Mouse (Mus musculus): ENCODE data around the gene Rep15. TPM values are rescaled to one million over a fixed set of nuclear protein-coding genes. Genes with fewer than 3 reads are reported as not detected.
A peak's percentile ranks its signal among the peaks of the same experiment; 100 is the strongest.

The Rep15 gene
- polyA plus RNA-seq, 1 experiment from 2014 or later = 1.1 TPM

- H3K27ac ChIP-seq (replicated peaks) = peak overlapping the region; percentile 25
- 66% methylated on average over 6 of the region's 6 CpGs for WGBS
Observed at GRCm38 (mm10) chr6:147011555-147011954, 20.8 kb upstream of the Rep15 start.

DNA sequence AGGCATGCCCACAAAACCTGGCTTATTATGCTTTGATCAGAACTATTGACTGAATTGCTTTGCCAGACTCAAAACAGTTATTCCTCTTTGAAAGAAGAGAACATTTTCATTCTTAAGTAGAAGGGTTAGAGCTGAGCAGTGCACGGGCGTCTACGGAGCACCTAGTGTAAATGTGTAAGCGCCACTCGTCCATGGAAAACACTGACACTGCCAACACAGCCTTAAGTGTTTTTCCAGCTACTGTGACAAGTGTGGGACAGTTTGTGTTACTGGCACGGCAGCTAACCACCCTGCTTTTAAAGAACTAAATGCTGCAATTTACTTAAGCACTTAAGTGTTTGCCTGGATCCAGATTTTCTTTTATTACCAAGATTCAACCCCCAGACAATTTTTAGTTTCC, 20.4 kb upstream of the Rep15 start:
- Histone ChIP-seq H3K9me3 (no peaks in the 10 kb centered on the region), H3K27me3 (replicated peaks) (no peaks in the 10 kb centered on the region), H3K4me2 (no peak overlapping the region), H3K27ac (replicated peaks) (peak overlapping the region; percentile 25), H3K4me3 (no peak overlapping the region), H3K36me3 (peaks cover 89% of the 10 kb centered on the region), H3K4me1 (peaks cover 7% of the 10 kb centered on the region; the same call in 1 of the 2 replicates), H3K9ac (no peak overlapping the region)
- 81% methylated on average over 6 of the region's 6 CpGs for WGBS
- ATAC-seq (ENCODE audit: extremely low read depth, insufficient number of reproducible peaks, low FRiP score, low TSS enrichment) = no peak

More at GRCm38 (mm10) chr6:147011555-147011954, 20.8 kb upstream of the Rep15 start:
- H3K4me1 ChIP-seq = peaks cover 7% of the 10 kb centered on the region; the same call in 1 of the 2 replicates
- ATAC-seq (ENCODE audit: extremely low read depth, insufficient number of reproducible peaks, low FRiP score, low TSS enrichment) = no peak
- no peak overlapping the region for H3K9ac ChIP-seq
- no peak overlapping the region for H3K4me3 ChIP-seq
- no peaks in the 10 kb centered on the region for H3K27me3 ChIP-seq (replicated peaks)
- peaks cover 89% of the 10 kb centered on the region for H3K36me3 ChIP-seq
- H3K9me3 ChIP-seq = no peaks in the 10 kb centered on the region
- no peak overlapping the region for H3K4me2 ChIP-seq

- 83% methylated on average over 1 of the region's 1 CpGs for WGBS
- no peak for ATAC-seq (ENCODE audit: extremely low read depth, insufficient number of reproducible peaks, low FRiP score, low TSS enrichment)
Observed at GRCm38 (mm10) chr6:147013546-147013945, 18.8 kb upstream of the Rep15 start.

GRCm38 (mm10) chr6:147017906-147018305, 14.5 kb upstream of the Rep15 start:
- WGBS = 76% methylated on average over 4 of the region's 4 CpGs
- ATAC-seq (ENCODE audit: extremely low read depth, insufficient number of reproducible peaks, low FRiP score, low TSS enrichment) = no peak
- H3K9ac ChIP-seq = no peak overlapping the region
- no peak overlapping the region for H3K4me3 ChIP-seq
- H3K4me1 ChIP-seq = peaks cover 9% of the 10 kb centered on the region
- H3K4me2 ChIP-seq = no peak overlapping the region
- no peaks in the 10 kb centered on the region for H3K9me3 ChIP-seq
- H3K36me3 ChIP-seq = peaks cover 97% of the 10 kb centered on the region
- no peak overlapping the region for H3K27ac ChIP-seq (replicated peaks)
- H3K27me3 ChIP-seq (replicated peaks) = no peaks in the 10 kb centered on the region

More at GRCm38 (mm10) chr6:147013546-147013945, 18.8 kb upstream of the Rep15 start:
- H3K4me2 ChIP-seq = no peak overlapping the region
- H3K36me3 ChIP-seq = peaks cover 89% of the 10 kb centered on the region
- H3K9me3 ChIP-seq = no peaks in the 10 kb centered on the region
- no peak overlapping the region for H3K9ac ChIP-seq
- H3K27ac ChIP-seq (replicated peaks) = no peak overlapping the region
- H3K4me3 ChIP-seq = no peak overlapping the region
- H3K4me1 ChIP-seq = peaks cover 7% of the 10 kb centered on the region; the same call in 1 of the 2 replicates
- H3K27me3 ChIP-seq (replicated peaks) = no peaks in the 10 kb centered on the region

GRCm38 (mm10) chr6:147018364-147018763, 14.0 kb upstream of the Rep15 start:
- WGBS = 87% methylated on average over 5 of the region's 5 CpGs
- Histone ChIP-seq H3K9me3 (no peaks in the 10 kb centered on the region), H3K4me3 (no peak overlapping the region), H3K27me3 (replicated peaks) (no peaks in the 10 kb centered on the region), H3K27ac (replicated peaks) (no peak overlapping the region), H3K9ac (no peak overlapping the region), H3K36me3 (peaks cover 97% of the 10 kb centered on the region), H3K4me2 (no peak overlapping the region), H3K4me1 (peaks cover 10% of the 10 kb centered on the region)
- no peak for ATAC-seq (ENCODE audit: extremely low read depth, insufficient number of reproducible peaks, low FRiP score, low TSS enrichment)

DNA sequence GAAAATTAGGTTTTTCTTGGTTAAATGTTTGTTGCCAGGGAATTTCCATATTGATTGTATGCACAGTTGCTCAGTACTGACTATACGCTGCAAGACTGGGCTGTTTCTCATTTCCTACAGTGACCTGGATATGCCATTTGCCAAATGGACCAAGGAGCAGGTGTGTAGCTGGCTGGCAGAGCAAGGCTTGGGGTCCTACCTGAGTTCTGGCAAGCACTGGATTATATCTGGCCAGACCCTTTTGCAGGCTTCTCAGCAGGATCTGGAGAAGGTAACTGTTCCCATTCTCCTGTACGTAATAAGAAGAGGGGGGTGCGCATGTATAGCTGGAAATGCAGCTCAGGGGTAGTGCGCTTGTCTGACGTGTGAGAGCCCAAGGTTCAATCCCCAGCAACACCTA, 11.2 kb upstream of the Rep15 start:
- Histone ChIP-seq H3K27me3 (replicated peaks) (no peaks in the 10 kb centered on the region), H3K9ac (no peak overlapping the region), H3K4me3 (no peak overlapping the region), H3K9me3 (no peaks in the 10 kb centered on the region), H3K27ac (replicated peaks) (no peak overlapping the region), H3K36me3 (peaks cover 93% of the 10 kb centered on the region), H3K4me1 (peaks cover 10% of the 10 kb centered on the region), H3K4me2 (no peak overlapping the region)
- 98% methylated on average over 5 of the region's 5 CpGs for WGBS
- ATAC-seq (ENCODE audit: extremely low read depth, insufficient number of reproducible peaks, low FRiP score, low TSS enrichment) = no peak

DNA sequence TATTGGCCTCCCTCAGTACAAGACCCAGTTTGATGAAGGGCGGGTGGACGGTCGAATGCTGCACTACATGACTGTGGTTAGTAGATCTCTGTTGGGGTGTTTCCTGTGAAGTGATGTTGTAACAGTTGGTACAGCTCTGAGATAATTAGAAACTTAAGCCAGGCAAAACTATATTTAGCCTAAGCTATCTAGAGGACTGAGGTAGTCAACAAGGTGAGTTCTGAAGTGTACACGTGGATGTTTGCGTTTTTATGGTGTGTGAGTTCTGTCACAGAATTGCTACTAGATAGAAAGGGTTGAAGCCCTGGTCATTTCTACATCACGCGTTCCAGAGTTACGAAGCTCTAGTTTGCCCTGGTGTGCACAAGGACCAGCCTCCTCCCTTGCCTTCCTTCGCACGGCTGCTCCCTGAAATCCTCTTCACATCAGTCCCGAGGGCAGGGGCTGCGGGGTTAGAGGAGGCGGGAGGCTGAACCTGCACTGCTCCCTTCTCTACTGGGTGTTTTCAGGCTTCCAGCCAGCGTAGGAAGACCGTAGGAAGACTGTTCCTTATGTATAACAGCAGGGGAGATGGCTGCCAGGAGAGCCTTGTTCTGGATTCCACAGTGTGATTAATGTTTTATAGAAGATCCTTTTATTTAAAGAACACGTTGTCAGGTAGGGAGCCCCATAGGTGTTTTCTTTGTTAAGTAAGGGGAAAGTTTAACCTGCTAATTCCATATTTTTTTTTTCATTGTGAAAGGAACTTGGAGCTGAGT, 9.8 kb upstream of the Rep15 start:
- H3K4me3 ChIP-seq = no peak overlapping the region
- no peaks in the 10 kb centered on the region for H3K9me3 ChIP-seq
- no peak overlapping the region for H3K4me2 ChIP-seq
- H3K27me3 ChIP-seq (replicated peaks) = no peaks in the 10 kb centered on the region
- peaks cover 93% of the 10 kb centered on the region for H3K36me3 ChIP-seq
- H3K9ac ChIP-seq = no peak overlapping the region
- no peak overlapping the region for H3K27ac ChIP-seq (replicated peaks)
- WGBS = 67% methylated on average over 16 of the region's 16 CpGs
- ATAC-seq (ENCODE audit: extremely low read depth, insufficient number of reproducible peaks, low FRiP score, low TSS enrichment) = no peak
- H3K4me1 ChIP-seq = peaks cover 10% of the 10 kb centered on the region

DNA sequence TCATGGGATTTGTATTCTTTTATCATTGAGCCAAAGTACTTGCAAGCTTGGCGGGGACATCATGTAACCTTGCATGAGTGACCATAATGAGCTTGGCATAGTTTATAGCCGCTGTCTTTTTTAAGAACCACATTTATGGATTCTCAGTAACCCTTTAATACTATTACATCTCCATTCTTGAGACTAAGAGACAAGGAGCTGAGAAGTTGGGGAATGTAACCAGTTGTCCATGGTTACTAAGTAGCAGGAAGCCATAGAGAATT, 9.3 kb upstream of the Rep15 start:
- peaks cover 10% of the 10 kb centered on the region for H3K4me1 ChIP-seq
- no peak overlapping the region for H3K4me3 ChIP-seq
- H3K36me3 ChIP-seq = peaks cover 93% of the 10 kb centered on the region
- no peaks in the 10 kb centered on the region for H3K9me3 ChIP-seq
- no peak for ATAC-seq (ENCODE audit: extremely low read depth, insufficient number of reproducible peaks, low FRiP score, low TSS enrichment)
- H3K9ac ChIP-seq = no peak overlapping the region
- no peaks in the 10 kb centered on the region for H3K27me3 ChIP-seq (replicated peaks)
- no peak overlapping the region for H3K4me2 ChIP-seq
- 82% methylated on average over 2 of the region's 2 CpGs for WGBS
- no peak overlapping the region for H3K27ac ChIP-seq (replicated peaks)

GRCm38 (mm10) chr6:147023568-147023967, 8.8 kb upstream of the Rep15 start:
- Histone ChIP-seq H3K4me3 (no peak overlapping the region), H3K27me3 (replicated peaks) (no peaks in the 10 kb centered on the region), H3K9me3 (no peaks in the 10 kb centered on the region), H3K9ac (no peak overlapping the region), H3K4me2 (no peak overlapping the region), H3K36me3 (peaks cover 93% of the 10 kb centered on the region), H3K4me1 (peaks cover 10% of the 10 kb centered on the region), H3K27ac (replicated peaks) (no peak overlapping the region)
- ATAC-seq (ENCODE audit: extremely low read depth, insufficient number of reproducible peaks, low FRiP score, low TSS enrichment) = no peak

DNA sequence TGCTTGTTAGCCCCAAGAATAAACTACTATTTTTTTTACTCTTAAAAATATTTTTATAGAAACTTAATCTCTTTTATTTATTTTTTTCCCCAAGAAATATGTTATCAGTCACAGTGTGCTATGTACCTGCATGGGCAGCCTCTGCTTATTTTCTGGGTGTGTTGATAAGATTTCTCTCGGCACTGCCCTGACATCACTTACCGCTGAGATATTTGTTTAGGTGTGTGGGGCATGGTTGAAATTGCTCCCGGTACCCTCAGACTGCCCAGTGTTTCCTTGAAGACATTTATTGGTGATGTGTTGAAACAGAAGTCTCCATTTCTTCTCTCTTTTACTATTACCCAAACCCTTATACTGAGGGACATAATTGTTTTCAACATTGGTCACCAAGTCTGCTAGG, 7.6 kb upstream of the Rep15 start:
- no peak for ATAC-seq (ENCODE audit: extremely low read depth, insufficient number of reproducible peaks, low FRiP score, low TSS enrichment)
- no peak overlapping the region for H3K4me2 ChIP-seq
- peaks cover 93% of the 10 kb centered on the region for H3K36me3 ChIP-seq
- H3K4me3 ChIP-seq = no peak overlapping the region
- no peak overlapping the region for H3K27ac ChIP-seq (replicated peaks)
- peaks cover 10% of the 10 kb centered on the region for H3K4me1 ChIP-seq
- H3K9me3 ChIP-seq = no peaks in the 10 kb centered on the region
- H3K27me3 ChIP-seq (replicated peaks) = no peaks in the 10 kb centered on the region
- no peak overlapping the region for H3K9ac ChIP-seq
- 54% methylated on average over 3 of the region's 3 CpGs for WGBS

DNA sequence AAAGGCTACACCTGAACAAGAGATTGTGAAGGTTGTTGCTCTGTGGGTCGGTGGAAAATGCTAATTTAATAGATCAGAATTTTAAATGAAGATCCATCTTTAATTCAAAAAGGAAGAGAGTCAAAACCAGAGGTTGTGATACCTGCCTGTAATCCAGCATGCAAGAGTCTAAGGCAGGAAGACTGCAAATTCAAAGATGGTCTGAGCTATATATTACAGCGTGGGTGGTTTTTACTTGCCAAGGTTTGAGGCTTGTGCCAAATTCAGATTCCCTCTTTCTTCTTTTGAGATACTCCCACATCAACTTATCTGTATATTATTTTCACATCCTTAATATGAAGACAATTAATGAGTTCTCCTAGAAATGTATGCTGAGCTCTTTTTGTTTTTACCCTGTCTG, 4.0 kb upstream of the Rep15 start:
- H3K9ac ChIP-seq = no peak overlapping the region
- no peak overlapping the region for H3K4me2 ChIP-seq
- no peaks in the 10 kb centered on the region for H3K9me3 ChIP-seq
- no peak overlapping the region for H3K27ac ChIP-seq (replicated peaks)
- H3K4me3 ChIP-seq = no peak overlapping the region
- 75% methylated on average over 2 of the region's 2 CpGs for whole genome bisulfite sequencing
- H3K36me3 ChIP-seq = peaks cover 92% of the 10 kb centered on the region
- no peaks in the 10 kb centered on the region for H3K4me1 ChIP-seq
- no peaks in the 10 kb centered on the region for H3K27me3 ChIP-seq (replicated peaks)
- no peak for ATAC-seq (ENCODE audit: extremely low read depth, insufficient number of reproducible peaks, low FRiP score, low TSS enrichment)

GRCm38 (mm10) chr6:147029591-147029990, 2.8 kb upstream of the Rep15 start:
- Histone ChIP-seq H3K36me3 (peaks cover 88% of the 10 kb centered on the region), H3K27me3 (replicated peaks) (no peaks in the 10 kb centered on the region), H3K27ac (replicated peaks) (no peak overlapping the region), H3K9ac (no peak overlapping the region), H3K9me3 (no peaks in the 10 kb centered on the region), H3K4me3 (no peak overlapping the region), H3K4me2 (no peak overlapping the region), H3K4me1 (no peaks in the 10 kb centered on the region)
- ATAC-seq (ENCODE audit: extremely low read depth, insufficient number of reproducible peaks, low FRiP score, low TSS enrichment) = no peak
- 64% methylated on average over 9 of the region's 9 CpGs for WGBS

Measured in heart, embryonic 13.5 days (tissue).